Mouse (Mus musculus): ENCODE data around the gene Aurkaip1.

GRCm38 (mm10) chr4:155803340-155804041, 27.6 kb upstream of the Aurkaip1 start:
- TF ChIP-seq EP300 (IDR thresholded peaks at IDR 0.05; ENCODE audit: insufficient read depth, low read depth, low read length) (peak; percentile 27; the same call in 1 of the 2 replicates), POLR2A (IDR thresholded peaks at IDR 0.05; ENCODE audit: insufficient read depth, low read depth, low read length) (peak; percentile 84)
